Mouse (Mus musculus) embryonic fibroblast, embryonic 13.5 days (primary cell): Measurements from ENCODE around the gene Cyp27b1.

Source experiments
- CTCF ChIP-seq: IDR thresholded peaks from 2 replicates; pipeline ENCODE4 v1.5.1; 2011; ENCODE audit warnings: mild to moderate bottlenecking, control low read depth, low read length, moderate library complexity, borderline replicate concordance; ENCODE audit not compliant: insufficient read depth
- POLR2A ChIP-seq: IDR thresholded peaks from 2 replicates; pipeline ENCODE4 v1.6.1; 2011; ENCODE audit warnings: low read depth, mild to moderate bottlenecking, control low read depth, low read length, moderate library complexity

- TF ChIP-seq POLR2A, result no peak
- TF ChIP-seq CTCF, result no peak
These were observed 44.2 kb upstream of the Cyp27b1 start for GRCm38 (mm10) chr10:127003806-127004205.
